In genomic region chr17:25255110-25255509, GRCm38 (mm10) we compare ENCODE assay signal across 21 mouse cellular contexts. TPM values are rescaled to one million over a fixed set of nuclear protein-coding genes. Genes with fewer than 3 reads are reported as not detected.
DNase-seq lines count a peak whose midpoint lies in the region; ATAC-seq and TF ChIP-seq lines count a peak whose summit lies in the region.
"Had no signal": no experiment of that assay in that cellular context is flagged by ENCODE, and none has a peak within 500 bp of the region (broad histone marks: within the 10 kb centered on the region; RNA-seq: fewer than 3 reads in every experiment).

No protein-coding gene starts in this region.

- peak overlapping the region; percentile 80 for H3K4me2 ChIP-seq in heart, embryonic 13.5 days
- no peak overlapping the region for H3K4me2 ChIP-seq in midbrain, embryonic 11.5 days
- 0 out of 2 replicates have a peak overlapping the region, but pooled peaks have one; percentile 67 for H3K4me2 ChIP-seq in intestine, postnatal 0 days (replicated peaks; ENCODE audit: low read depth)

- DNase-seq in heart, postnatal 10 days, result no peak
- DNase-seq in midbrain, embryonic 10.5 days (ENCODE audit: low spot score), result no peak
- DNase-seq in midbrain, embryonic 11.5 days (ENCODE audit: low spot score, missing footprints), result no peak
- no peak for DNase-seq in layer of hippocampus, adult 2 months (ENCODE audit: low spot score in 2 of 2)
- DNase-seq in cerebellum, postnatal 10 days, result no peak
- DNase-seq in layer of hippocampus, postnatal 14 days (ENCODE audit: low spot score in 2 of 2), result no peak
- DNase-seq: adrenal gland, adult 2 months; cerebellum, adult 2 months; heart, adult 11 months; heart, postnatal 14 days; kidney, adult 8-10 months had no signal

- H3K27ac ChIP-seq in heart, embryonic 13.5 days (replicated peaks), result no peak overlapping the region
- no peak overlapping the region for H3K27ac ChIP-seq in midbrain, embryonic 10.5 days (replicated peaks)
- no peak overlapping the region for H3K27ac ChIP-seq in midbrain, embryonic 11.5 days (ENCODE audit: low read depth, low read length)
- H3K27ac ChIP-seq in intestine, postnatal 0 days (ENCODE audit: low read depth, low read length), result no peak overlapping the region
- no peak overlapping the region for H3K27ac ChIP-seq in layer of hippocampus, adult 2 months
- H3K27ac ChIP-seq: forebrain, embryonic 13.5 days; stomach, postnatal 0 days had no signal

- peaks cover 65% of the 10 kb centered on the region for H3K27me3 ChIP-seq in heart, embryonic 13.5 days (replicated peaks)
- peaks cover 46% of the 10 kb centered on the region for H3K27me3 ChIP-seq in midbrain, embryonic 10.5 days (ENCODE audit: low read depth, poor library complexity, severe bottlenecking)
- peaks cover 13% of the 10 kb centered on the region for H3K27me3 ChIP-seq in midbrain, embryonic 11.5 days (ENCODE audit: control insufficient read depth, insufficient read depth, low read length)
- H3K27me3 ChIP-seq in intestine, postnatal 0 days (replicated peaks; ENCODE audit: control insufficient read depth, insufficient read depth, low read length), result peaks cover 11% of the 10 kb centered on the region

- intact Hi-C loops in heart, postnatal 10 days (cut with DNase I), result no loop called here

- H3K9me3 ChIP-seq in heart, embryonic 13.5 days, result no peaks in the 10 kb centered on the region
- H3K9me3 ChIP-seq in midbrain, embryonic 10.5 days (replicated peaks), result no peaks in the 10 kb centered on the region
- H3K9me3 ChIP-seq in midbrain, embryonic 11.5 days (ENCODE audit: control insufficient read depth, low read length), result no peaks in the 10 kb centered on the region
- H3K9me3 ChIP-seq in intestine, postnatal 0 days (ENCODE audit: control insufficient read depth), result no peaks in the 10 kb centered on the region
- H3K9me3 ChIP-seq: forebrain, embryonic 13.5 days had no signal

- TF ChIP-seq CTCF in intestine, postnatal 0 days (IDR thresholded peaks at IDR 0.05; ENCODE audit: low read depth), result no peak
- TF ChIP-seq CTCF in layer of hippocampus, adult 2 months (conservative IDR thresholded peaks at IDR 0.05), result no peak

- peaks cover 13% of the 10 kb centered on the region for H3K4me1 ChIP-seq in heart, embryonic 13.5 days
- H3K4me1 ChIP-seq in midbrain, embryonic 10.5 days, result peaks cover 62% of the 10 kb centered on the region
- peaks cover 38% of the 10 kb centered on the region for H3K4me1 ChIP-seq in midbrain, embryonic 11.5 days (ENCODE audit: control insufficient read depth, insufficient read depth, low read length)
- 0 out of 2 replicates have a peak, but pooled peaks cover 3% of the 10 kb centered on the region for H3K4me1 ChIP-seq in intestine, postnatal 0 days (replicated peaks; ENCODE audit: control insufficient read depth, insufficient read depth, low read length)

- no peak overlapping the region; the same call in 1 of the 2 replicates for H3K9ac ChIP-seq in heart, embryonic 13.5 days
- no peak overlapping the region for H3K9ac ChIP-seq in midbrain, embryonic 11.5 days (ENCODE audit: low read length)
- no peak overlapping the region for H3K9ac ChIP-seq in intestine, postnatal 0 days (ENCODE audit: low read depth, low read length)

- no peak for ATAC-seq in heart, embryonic 13.5 days (ENCODE audit: extremely low read depth, insufficient number of reproducible peaks, low FRiP score, low TSS enrichment)
- ATAC-seq in midbrain, embryonic 11.5 days (ENCODE audit: low FRiP score), result no peak
- no peak for ATAC-seq in intestine, postnatal 0 days
- ATAC-seq: forebrain, embryonic 13.5 days had no signal

- peaks cover 21% of the 10 kb centered on the region for H3K36me3 ChIP-seq in heart, embryonic 13.5 days
- H3K36me3 ChIP-seq in midbrain, embryonic 10.5 days, result peaks cover 19% of the 10 kb centered on the region
- H3K36me3 ChIP-seq in midbrain, embryonic 11.5 days (ENCODE audit: control insufficient read depth, insufficient read depth, low read length), result no peaks in the 10 kb centered on the region
- peaks cover 4% of the 10 kb centered on the region; the same call in 1 of the 2 replicates for H3K36me3 ChIP-seq in intestine, postnatal 0 days (ENCODE audit: control insufficient read depth, insufficient read depth)

- 55% methylated on average over 2 of the region's 2 CpGs for WGBS in heart, embryonic 13.5 days
- WGBS in midbrain, embryonic 10.5 days, result 74% methylated on average over 2 of the region's 2 CpGs
- WGBS in midbrain, embryonic 11.5 days, result 52% methylated on average over 2 of the region's 2 CpGs
- WGBS in intestine, postnatal 0 days, result 60% methylated on average over 2 of the region's 2 CpGs

- H3K4me3 ChIP-seq in heart, embryonic 13.5 days, result no peak overlapping the region
- H3K4me3 ChIP-seq in midbrain, embryonic 10.5 days, result 0 out of 2 replicates have a peak overlapping the region, but pooled peaks have one; percentile 53
- no peak overlapping the region for H3K4me3 ChIP-seq in midbrain, embryonic 11.5 days (ENCODE audit: low read depth, low read length)
- no peak overlapping the region for H3K4me3 ChIP-seq in intestine, postnatal 0 days (ENCODE audit: low read depth, low read length)
- no peak overlapping the region for H3K4me3 ChIP-seq in layer of hippocampus, adult 2 months
- H3K4me3 ChIP-seq: myocyte had no signal

RNA-seq across cellular contexts. Expression of gene Baiap3, which starts 1.1 kb away (rescaled TPM):
- polyA plus RNA-seq in heart, embryonic 13.5 days (2015; fragmentation: Nextera tagmentation; extraction: Ambion mirVana), result 0.57 and 0.69 TPM in 2 replicates
- under 1 TPM; 0.27 to 0.34 TPM for total RNA-seq in heart, postnatal 10 days (2021)
- polyA plus RNA-seq in midbrain, embryonic 10.5 days (2016; fragmentation: Nextera tagmentation; extraction: Ambion mirVana), result 2.3 and 2.4 TPM in 2 replicates
- 1.3 and 1.4 TPM in 2 replicates for polyA plus RNA-seq in midbrain, embryonic 11.5 days (2014; fragmentation: Nextera tagmentation; extraction: Ambion mirVana)
- polyA plus RNA-seq in intestine, postnatal 0 days (2015; fragmentation: Nextera tagmentation; extraction: Ambion mirVana), result 0.86 and 1.1 TPM in 2 replicates
- total RNA-seq in layer of hippocampus, adult 2 months (2021), result 10 to 100 TPM in 1 of 2 experiments, 1 to 10 TPM in 1; 9.9 to 10.5 TPM
- 10 to 100 TPM in 1 of 2 experiments, 1 to 10 TPM in 1; 9.7 to 11.3 TPM for total RNA-seq in layer of hippocampus, postnatal 14 days (2021)

RNA-seq across cellular contexts. Expression of gene Tsr3, which starts 15.1 kb away (rescaled TPM):
- 27.4 and 31.7 TPM in 2 replicates for polyA plus RNA-seq in heart, embryonic 13.5 days (2015; fragmentation: Nextera tagmentation; extraction: Ambion mirVana)
- total RNA-seq in heart, postnatal 10 days (2021), result 10 to 100 TPM; 12.7 to 13.8 TPM
- 74.6 and 80.4 TPM in 2 replicates for polyA plus RNA-seq in midbrain, embryonic 10.5 days (2016; fragmentation: Nextera tagmentation; extraction: Ambion mirVana)
- 62.5 and 64.3 TPM in 2 replicates for polyA plus RNA-seq in midbrain, embryonic 11.5 days (2014; fragmentation: Nextera tagmentation; extraction: Ambion mirVana)
- polyA plus RNA-seq in intestine, postnatal 0 days (2015; fragmentation: Nextera tagmentation; extraction: Ambion mirVana), result 23.3 and 23.4 TPM in 2 replicates
- 10 to 100 TPM; 25.0 to 26.2 TPM for total RNA-seq in layer of hippocampus, adult 2 months (2021)
- 10 to 100 TPM; 25.0 to 26.6 TPM for total RNA-seq in layer of hippocampus, postnatal 14 days (2021)

RNA-seq across cellular contexts. Expression of gene Gnptg, which starts 15.2 kb away (rescaled TPM):
- 27.9 and 28.2 TPM in 2 replicates for polyA plus RNA-seq in heart, embryonic 13.5 days (2015; fragmentation: Nextera tagmentation; extraction: Ambion mirVana)
- total RNA-seq in heart, postnatal 10 days (2021), result 10 to 100 TPM; 11.3 to 13.9 TPM
- polyA plus RNA-seq in midbrain, embryonic 10.5 days (2016; fragmentation: Nextera tagmentation; extraction: Ambion mirVana), result 67.0 and 75.3 TPM in 2 replicates
- 59.5 and 63.2 TPM in 2 replicates for polyA plus RNA-seq in midbrain, embryonic 11.5 days (2014; fragmentation: Nextera tagmentation; extraction: Ambion mirVana)
- 41.0 and 42.1 TPM in 2 replicates for polyA plus RNA-seq in intestine, postnatal 0 days (2015; fragmentation: Nextera tagmentation; extraction: Ambion mirVana)
- 10 to 100 TPM; 73.7 to 77.4 TPM for total RNA-seq in layer of hippocampus, adult 2 months (2021)
- total RNA-seq in layer of hippocampus, postnatal 14 days (2021), result 10 to 100 TPM; 64.4 to 71.9 TPM

RNA-seq across cellular contexts. Expression of gene Ube2i, which starts 19.3 kb away (rescaled TPM):
- 372 and 379 TPM in 2 replicates for polyA plus RNA-seq in heart, embryonic 13.5 days (2015; fragmentation: Nextera tagmentation; extraction: Ambion mirVana)
- 100 to 1,000 TPM; 166 to 173 TPM for total RNA-seq in heart, postnatal 10 days (2021)
- 879 and 915 TPM in 2 replicates for polyA plus RNA-seq in midbrain, embryonic 10.5 days (2016; fragmentation: Nextera tagmentation; extraction: Ambion mirVana)
- polyA plus RNA-seq in midbrain, embryonic 11.5 days (2014; fragmentation: Nextera tagmentation; extraction: Ambion mirVana), result 863 and 877 TPM in 2 replicates
- 253 and 257 TPM in 2 replicates for polyA plus RNA-seq in intestine, postnatal 0 days (2015; fragmentation: Nextera tagmentation; extraction: Ambion mirVana)
- total RNA-seq in layer of hippocampus, adult 2 months (2021), result 100 to 1,000 TPM; 229 to 239 TPM
- 100 to 1,000 TPM; 208 to 219 TPM for total RNA-seq in layer of hippocampus, postnatal 14 days (2021)

RNA-seq across cellular contexts. Expression of gene Prss34, which starts 43.1 kb away (rescaled TPM):
- 0.16 TPM in 1 of 2 replicates, not detected in the other for polyA plus RNA-seq in heart, embryonic 13.5 days (2015; fragmentation: Nextera tagmentation; extraction: Ambion mirVana)
- total RNA-seq in heart, postnatal 10 days (2021), result 1 to 10 TPM; 1.3 to 2.1 TPM
- not detected in 2 replicates for polyA plus RNA-seq in midbrain, embryonic 10.5 days (2016; fragmentation: Nextera tagmentation; extraction: Ambion mirVana)
- not detected in 2 replicates for polyA plus RNA-seq in midbrain, embryonic 11.5 days (2014; fragmentation: Nextera tagmentation; extraction: Ambion mirVana)
- polyA plus RNA-seq in intestine, postnatal 0 days (2015; fragmentation: Nextera tagmentation; extraction: Ambion mirVana), result 0.18 and 0.29 TPM in 2 replicates
- total RNA-seq in layer of hippocampus, adult 2 months (2021), result not detected
- not detected for total RNA-seq in layer of hippocampus, postnatal 14 days (2021)
- total RNA-seq: ES-E14; left cerebral cortex, postnatal 10 days had no signal
- polyA plus RNA-seq: adrenal gland, adult 2 months; cerebellum, adult 2 months; cortical plate, adult 2 months; forebrain, embryonic 13.5 days; large intestine, adult 2 months; liver, embryonic 11.5 days; myocyte had no signal
